Mouse (Mus musculus): ENCODE results near the gene Aco1. TPM values are rescaled to one million over a fixed set of nuclear protein-coding genes. Genes with fewer than 3 reads are reported as not detected.

Gene Aco1
- polyA plus RNA-seq (2015; fragmentation: Illumina TruSeq; extraction: RNeasy Lipid Tissue Mini Kit (QIAGEN cat#74804); ENCODE audit: insufficient read depth, low read depth, low replicate concordance) = 7.8 TPM

DNA sequence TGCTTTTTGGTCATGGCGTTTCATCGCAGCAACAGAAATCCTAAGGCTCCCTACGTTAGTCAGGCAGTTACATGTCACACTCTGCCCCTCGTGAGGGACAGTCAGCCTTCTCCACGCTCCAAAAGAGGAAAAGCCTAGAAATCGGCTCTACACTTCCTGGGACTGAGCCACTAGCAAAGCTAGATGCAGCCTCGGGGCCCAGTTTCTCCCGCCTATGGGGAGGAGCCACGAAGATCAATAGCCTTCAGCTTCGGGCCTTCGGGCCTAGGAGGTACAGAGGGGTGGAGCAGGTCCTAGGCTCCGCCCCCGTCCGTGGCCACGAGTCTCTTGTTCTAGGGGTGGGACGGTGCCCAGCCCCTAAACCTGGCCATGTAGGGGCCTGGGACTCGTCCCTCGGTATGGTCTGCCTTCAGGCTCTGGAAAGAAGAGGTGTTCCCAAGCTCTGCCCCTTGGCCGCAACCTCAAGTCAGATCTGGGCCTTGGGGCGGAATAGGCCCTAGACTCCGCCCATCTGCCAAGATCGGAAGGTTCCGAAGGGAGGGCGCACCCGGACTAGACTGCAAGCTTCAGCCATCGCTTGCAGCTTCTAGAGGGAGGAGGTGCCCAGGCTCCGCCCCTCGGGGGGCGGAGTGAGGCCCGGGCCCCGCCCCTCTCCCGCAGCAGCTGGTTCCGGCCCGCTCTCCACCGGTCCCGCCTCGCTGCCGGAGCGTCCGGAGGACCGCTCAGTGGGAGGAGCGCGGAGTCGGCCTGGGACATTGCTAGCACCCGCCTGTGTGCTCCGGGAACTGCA, at the start of gene Aco1:
TSS of gene Aco1 (plus strand) at position 339 of the 790 bp plus-strand sequence.

DNA sequence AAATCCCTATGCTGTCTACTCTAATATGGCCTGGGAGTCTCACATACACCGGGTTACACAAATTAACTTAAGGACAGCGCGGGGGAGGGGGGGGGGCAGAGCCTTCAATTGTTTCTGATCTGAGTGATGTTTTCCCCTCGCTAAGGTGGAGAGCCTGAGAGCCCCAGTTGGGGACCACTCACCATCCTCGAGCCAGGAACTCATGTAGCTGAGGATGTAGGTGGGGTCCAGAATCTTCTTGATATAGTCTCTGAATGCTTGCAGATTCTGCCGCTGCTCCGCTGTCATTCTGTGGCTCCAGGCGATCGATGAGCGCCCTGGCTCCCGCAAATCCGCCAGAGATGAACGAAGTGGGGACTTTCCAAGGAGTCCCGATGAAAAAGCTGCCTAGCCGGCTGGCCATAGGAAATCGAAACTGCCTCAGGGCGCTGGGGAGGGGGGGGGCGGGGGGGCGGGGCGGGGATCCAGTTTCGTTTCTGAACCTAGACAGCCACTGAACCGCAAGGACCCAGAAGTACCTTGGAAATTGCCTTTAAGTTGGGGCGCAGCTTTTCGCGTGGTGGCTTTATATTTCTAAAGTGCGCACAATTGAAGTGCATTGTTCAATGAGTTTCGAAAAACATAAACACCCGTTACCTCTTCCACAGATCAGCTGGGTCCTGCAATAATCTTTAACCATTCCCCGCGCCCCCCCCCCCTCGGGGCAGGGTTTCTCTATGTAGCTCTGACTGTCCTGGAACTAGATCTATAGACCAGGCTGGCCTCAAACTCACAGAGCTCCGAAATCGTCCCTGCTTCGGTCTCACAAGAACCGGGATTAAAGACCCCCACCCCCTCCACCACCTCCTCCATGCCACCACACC, 96.8 kb downstream of the Aco1 start, which contains the start of gene Ddx58:
TSS of gene Ddx58 (minus strand) at position 420 of the 863 bp plus-strand sequence.

Other genes starting within 250 kb of the Aco1 start
- gene Ddx58, start 96.7 kb downstream of the Aco1 start, polyA plus RNA-seq (2015; fragmentation: Illumina TruSeq; extraction: RNeasy Lipid Tissue Mini Kit (QIAGEN cat#74804); ENCODE audit: insufficient read depth, low read depth, low replicate concordance) = 10.2 TPM
- gene Smim27, start 126.5 kb downstream of the Aco1 start, polyA plus RNA-seq (2015; fragmentation: Illumina TruSeq; extraction: RNeasy Lipid Tissue Mini Kit (QIAGEN cat#74804); ENCODE audit: insufficient read depth, low read depth, low replicate concordance) = 6.5 TPM
- gene Topors, start 126.8 kb downstream of the Aco1 start, polyA plus RNA-seq (2015; fragmentation: Illumina TruSeq; extraction: RNeasy Lipid Tissue Mini Kit (QIAGEN cat#74804); ENCODE audit: insufficient read depth, low read depth, low replicate concordance) = 4.0 TPM
- 25.8 TPM for gene Ndufb6, start 136.3 kb downstream of the Aco1 start, polyA plus RNA-seq (2015; fragmentation: Illumina TruSeq; extraction: RNeasy Lipid Tissue Mini Kit (QIAGEN cat#74804); ENCODE audit: insufficient read depth, low read depth, low replicate concordance)